Mouse (Mus musculus) C2C12 (cell line): ENCODE measurements around the gene Plekhj1. TPM values are rescaled to one million over a fixed set of nuclear protein-coding genes. Genes with fewer than 3 reads are reported as not detected.
A peak's percentile ranks its signal among the peaks of the same experiment; 100 is the strongest.

Source experiments
- H3K27me3 ChIP-seq: one replicate; pipeline ENCODE4 v1.6.1; 2011; ENCODE audit not compliant: control insufficient read depth, insufficient read depth, insufficient read length
- H3K36me3 ChIP-seq: one replicate; pipeline ENCODE4 v1.6.1; 2011; ENCODE audit not compliant: control insufficient read depth, insufficient read depth
- H3K4me3 ChIP-seq: one replicate; pipeline ENCODE4 v1.5.1; 2011; ENCODE audit warnings: mild to moderate bottlenecking, control low read depth; ENCODE audit not compliant: poor library complexity, insufficient read depth, severe bottlenecking
- H3K79me2 ChIP-seq: one replicate; pipeline ENCODE4 v1.6.1; 2011; ENCODE audit not compliant: control insufficient read depth, insufficient read depth
- H3K79me3 ChIP-seq: one replicate; pipeline ENCODE4 v1.6.1; 2011; ENCODE audit warnings: low read depth, control low read depth
- H3ac ChIP-seq: one replicate; pipeline ENCODE3; 2011; ENCODE audit warnings: low read depth; ENCODE audit not compliant: control insufficient read depth, insufficient read length
- CEBPB ChIP-seq: IDR thresholded peaks from one replicate; pipeline ENCODE4 v1.6.1; 2011; ENCODE audit warnings: low read depth, mild to moderate bottlenecking, control low read depth, moderate library complexity
- CTCF ChIP-seq: IDR thresholded peaks from one replicate; pipeline ENCODE4 v1.5.1; 2011; ENCODE audit not compliant: control insufficient read depth, insufficient read depth, insufficient read length
- FOSL1 ChIP-seq: IDR thresholded peaks from one replicate; pipeline ENCODE4 v1.8.0; 2011; ENCODE audit warnings: mild to moderate bottlenecking, low read length; ENCODE audit not compliant: poor library complexity, insufficient read depth, severe bottlenecking
- MAX ChIP-seq: IDR thresholded peaks from one replicate; pipeline ENCODE4 v1.6.1; 2011; ENCODE audit warnings: mild to moderate bottlenecking, control low read depth
- MYOD1 ChIP-seq: IDR thresholded peaks from one replicate; pipeline ENCODE4 v1.6.1; 2011; ENCODE audit warnings: low read depth; ENCODE audit not compliant: control insufficient read depth, insufficient read length
- MYOG ChIP-seq: IDR thresholded peaks from one replicate; pipeline ENCODE4 v1.6.1; 2011; ENCODE audit not compliant: control insufficient read depth, insufficient read length; ENCODE audit errors: extremely low read depth
- USF1 ChIP-seq: IDR thresholded peaks from one replicate; pipeline ENCODE4 v1.6.1; 2011; ENCODE audit warnings: low read depth, mild to moderate bottlenecking, control low read depth, moderate library complexity
- polyA plus RNA-seq: library from polyadenylated mRNA; unstranded; fragments of >200 nt; fragmentation: generic; extraction: Trizol; gene quantifications from one replicate; pipeline ENCODE4 v1.2.1, GENCODE M21; 2012; ENCODE audit warnings: missing spikeins

Gene Plekhj1
- polyA plus RNA-seq, 1 experiment: 74.8 TPM

DNA sequence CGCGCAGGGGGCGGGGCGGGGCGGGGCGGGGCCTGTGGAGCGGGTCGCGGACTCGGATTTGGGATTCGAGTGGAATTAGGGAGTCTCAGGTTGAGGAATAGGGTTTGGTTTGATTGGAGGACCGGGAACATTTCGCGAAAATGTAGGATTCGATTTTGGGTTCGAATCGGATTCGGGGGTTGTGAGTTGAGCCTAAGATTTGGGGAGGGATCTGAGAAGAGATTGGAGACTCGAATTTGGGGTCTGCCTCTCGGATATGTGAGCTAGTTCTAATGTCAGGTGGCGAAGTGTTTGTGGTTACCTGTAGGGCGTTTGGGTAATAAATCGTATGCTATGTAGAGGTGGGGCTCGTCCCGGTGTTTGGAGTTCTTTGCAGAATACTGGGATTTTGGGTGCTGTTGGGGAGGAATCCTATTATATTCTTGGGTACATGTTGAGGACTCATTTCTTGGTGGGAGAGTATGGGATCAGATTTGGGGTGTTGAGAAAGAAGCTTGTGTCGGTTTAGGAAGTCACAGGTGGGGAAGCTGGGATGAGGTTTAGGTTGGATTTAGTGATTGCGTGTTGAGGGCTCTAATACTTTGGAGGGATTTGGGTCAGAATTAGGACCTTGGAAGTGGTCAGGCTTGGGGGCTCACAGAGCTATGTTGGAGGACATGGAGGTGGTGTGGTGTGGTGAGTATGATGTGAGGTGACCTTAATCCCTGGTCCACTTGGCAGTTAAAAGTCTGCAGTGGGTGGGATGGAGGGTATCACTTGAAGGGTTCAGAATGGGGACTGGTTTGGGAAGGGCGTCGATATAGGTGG is 28.8 kb upstream of the Plekhj1 start:
- TF ChIP-seq MYOG (no peak), USF1 (no peak), MAX (no peak), MYOD1 (no peak), CEBPB (no peak), FOSL1 (no peak), CTCF (no peak)
- Histone ChIP-seq H3ac (peak overlapping the region; percentile 99), H3K27me3 (no peaks in the 10 kb centered on the region), H3K36me3 (peaks cover 26% of the 10 kb centered on the region), H3K79me2 (peaks cover 40% of the 10 kb centered on the region), H3K79me3 (peaks cover 24% of the 10 kb centered on the region), H3K4me3 (peak overlapping the region; percentile 92)

DNA sequence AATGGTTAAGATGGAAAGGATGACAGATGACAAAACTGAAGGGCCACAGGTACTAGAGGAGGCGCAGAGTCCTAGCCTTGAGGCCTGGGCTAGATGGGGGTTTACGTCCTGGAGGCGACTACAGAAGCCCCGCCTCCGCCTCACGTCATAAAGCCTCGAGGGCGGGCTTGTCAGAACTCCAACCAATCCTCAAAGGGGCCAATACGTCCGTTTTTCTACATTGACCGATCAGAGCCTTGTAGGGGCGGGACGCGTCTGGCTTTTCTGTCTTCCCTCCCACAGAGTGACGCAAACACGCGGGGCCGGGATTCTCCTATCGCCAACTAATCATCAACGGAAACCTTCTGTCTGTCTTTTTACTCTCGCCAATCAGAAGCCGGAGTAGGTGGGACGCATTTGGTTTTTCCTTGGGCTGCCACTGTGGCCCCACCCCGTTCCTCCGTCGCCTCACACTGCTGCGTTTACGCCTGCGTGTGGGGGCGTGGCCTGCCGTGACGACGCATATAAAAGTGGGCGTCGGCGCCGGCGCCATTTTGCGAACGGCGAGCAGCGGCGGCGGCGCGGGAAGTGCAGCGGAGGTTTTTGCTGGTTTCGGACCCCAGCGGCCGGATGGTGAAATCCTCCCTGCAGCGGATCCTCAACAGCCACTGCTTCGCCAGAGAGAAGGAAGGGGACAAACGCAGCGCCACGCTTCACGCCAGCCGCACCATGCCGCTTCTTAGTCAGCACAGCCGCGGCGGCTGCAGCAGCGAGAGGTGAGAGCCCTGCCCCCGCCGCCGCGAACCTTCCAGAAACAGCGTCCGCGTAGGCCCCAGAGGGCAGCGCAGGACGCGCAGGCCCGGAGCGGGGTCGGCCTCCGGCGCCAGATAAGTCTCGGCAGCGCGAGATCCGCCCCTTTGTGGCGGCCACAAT is 28.0 kb upstream of the Plekhj1 start, which contains the start of gene Oaz1:
Gene Oaz1, plus strand, starts transcription at position 506 of the 912 bp plus-strand sequence.
- Histone ChIP-seq H3ac (peak within 1 kb of the TSS; percentile 99), H3K36me3 (peaks cover 26% of the 10 kb centered on the region), H3K79me2 (peaks cover 40% of the 10 kb centered on the region), H3K27me3 (no peaks in the 10 kb centered on the region), H3K4me3 (peak within 1 kb of the TSS; percentile 92), H3K79me3 (peaks cover 24% of the 10 kb centered on the region)
- TF ChIP-seq MYOD1 (no peak), FOSL1 (no peak), USF1 (no peak), MAX (peak; percentile 39), MYOG (no peak)

GRCm38 (mm10) chr10:80824827-80825226 is 26.4 kb upstream of the Plekhj1 start:
- Histone ChIP-seq H3K79me2 (peaks cover 34% of the 10 kb centered on the region), H3K36me3 (peaks cover 14% of the 10 kb centered on the region), H3ac (no peak overlapping the region), H3K4me3 (no peak overlapping the region), H3K79me3 (peaks cover 24% of the 10 kb centered on the region), H3K27me3 (no peaks in the 10 kb centered on the region)
- TF ChIP-seq USF1 (no peak), MYOG (no peak), CTCF (no peak), FOSL1 (no peak), CEBPB (no peak), MAX (no peak)

GRCm38 (mm10) chr10:80823847-80824643 is 25.6 kb upstream of the Plekhj1 start:
- Histone ChIP-seq H3K4me3 (no peak overlapping the region), H3K36me3 (peaks cover 7% of the 10 kb centered on the region), H3K79me2 (peaks cover 26% of the 10 kb centered on the region), H3K27me3 (no peaks in the 10 kb centered on the region), H3K79me3 (peaks cover 19% of the 10 kb centered on the region), H3ac (no peak overlapping the region)
- TF ChIP-seq MYOG: no peak

DNA sequence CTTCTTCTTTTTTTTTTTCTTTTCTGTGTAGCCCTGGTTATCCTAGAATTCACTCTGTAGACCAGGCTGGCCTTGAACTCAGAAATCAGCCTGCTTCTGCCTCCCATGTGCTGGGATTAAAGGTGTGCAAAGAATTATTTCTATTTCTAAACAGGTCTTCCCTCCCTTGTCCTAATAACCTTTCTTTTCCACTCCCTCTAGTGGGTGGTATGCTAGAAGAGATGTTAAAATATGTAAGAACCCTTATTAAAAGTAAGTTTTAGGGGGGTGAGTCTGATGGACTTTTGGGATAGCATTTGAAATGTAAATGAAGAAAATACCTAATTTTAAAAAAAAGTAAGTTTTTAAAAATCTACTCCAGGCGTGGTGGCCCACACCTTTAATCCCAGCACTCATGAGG is 24.9 kb upstream of the Plekhj1 start:
- TF ChIP-seq CTCF (no peak), MAX (no peak), FOSL1 (no peak), USF1 (no peak), CEBPB (no peak), MYOD1 (no peak), MYOG (no peak)
- Histone ChIP-seq H3K79me3 (peaks cover 14% of the 10 kb centered on the region), H3K79me2 (peaks cover 18% of the 10 kb centered on the region), H3ac (no peak overlapping the region), H3K27me3 (no peaks in the 10 kb centered on the region), H3K36me3 (peaks cover 1% of the 10 kb centered on the region), H3K4me3 (no peak overlapping the region)
